Mouse (Mus musculus): ENCODE measurements around the gene 2610507B11Rik.

DNA sequence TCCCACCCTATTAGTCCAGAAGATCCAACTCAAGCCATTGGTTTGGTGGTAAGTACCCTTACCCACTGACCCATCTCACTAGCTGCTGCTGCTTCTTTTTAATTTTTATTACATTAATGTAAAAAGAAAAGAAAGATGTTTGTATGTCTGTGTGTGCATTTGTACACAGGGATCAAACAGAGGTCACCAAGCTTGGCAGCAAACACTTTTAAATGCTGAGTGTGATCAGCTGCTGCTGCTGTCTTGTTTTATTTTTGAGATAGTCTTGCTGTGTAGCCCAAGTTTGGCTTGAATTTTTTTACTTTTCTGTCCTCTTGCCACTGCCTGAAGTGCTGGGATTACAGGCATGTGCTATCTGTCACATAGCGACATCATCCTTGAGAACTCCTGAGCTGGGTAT lies 14.0 kb downstream of the 2610507B11Rik start:
- TF ChIP-seq POLR2A (IDR thresholded peaks at IDR 0.05; ENCODE audit: insufficient read depth, low read length) (no peak), CTCF (IDR thresholded peaks at IDR 0.05; ENCODE audit: low read depth, low read length) (no peak), EP300 (IDR thresholded peaks at IDR 0.05; ENCODE audit: insufficient read depth, low read depth, low read length) (no peak)

All from ES-Bruce4 (cell line).